Mouse (Mus musculus): ENCODE data around the gene Apba2.

DNA sequence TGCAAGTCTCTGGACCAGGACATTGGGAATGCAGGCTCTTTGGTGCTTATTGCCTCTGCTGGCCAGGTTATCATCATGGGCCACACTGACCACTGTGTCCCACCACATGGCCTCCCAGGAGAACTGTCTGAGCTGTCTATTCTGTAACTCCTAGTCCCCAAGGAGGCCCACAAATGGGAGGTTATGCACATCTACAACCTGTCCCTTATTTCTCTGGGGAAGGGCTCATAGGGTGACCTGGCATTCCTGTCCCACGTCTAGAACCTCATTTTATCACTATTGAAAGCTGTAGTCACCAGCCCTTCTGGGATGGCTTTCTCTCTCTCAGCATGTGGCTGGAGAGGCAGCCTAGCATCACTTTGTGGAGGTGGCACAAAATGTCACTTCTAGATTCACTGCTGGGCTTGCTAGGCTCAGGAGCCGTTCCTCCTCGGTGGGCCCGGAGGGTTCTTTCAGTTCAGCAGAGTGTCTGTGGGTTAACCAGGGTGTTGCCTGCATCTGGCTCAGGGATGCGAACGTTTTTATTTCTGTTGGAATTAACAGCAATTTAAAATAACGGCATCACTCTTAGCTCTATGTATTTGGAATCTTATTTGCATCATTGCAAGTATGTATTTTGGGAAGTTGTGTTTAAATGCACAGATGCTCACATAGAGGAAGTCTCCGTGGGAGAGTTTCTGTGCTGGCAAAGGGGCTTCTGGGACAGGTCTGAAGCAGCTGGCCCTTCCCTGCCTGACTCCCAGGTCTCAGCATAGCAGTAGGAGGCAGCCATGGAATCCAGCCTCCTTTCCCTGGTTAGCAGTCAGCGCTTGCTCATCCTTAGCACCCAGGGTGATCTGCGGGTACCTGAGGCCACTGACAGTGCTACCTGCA, 65.1 kb downstream of the Apba2 start:
- TF ChIP-seq CTCF (IDR thresholded peaks at IDR 0.05; ENCODE audit: low read depth) (no peak), EP300 (IDR thresholded peaks at IDR 0.05; ENCODE audit: low read depth) (no peak)

All from heart, postnatal 0 days (tissue).